Mouse (Mus musculus) right cerebral cortex, adult 18-20 months (tissue): ENCODE measurements around the gene Galnt10.
A peak's percentile ranks its signal among the peaks of the same experiment; 100 is the strongest.

ENCODE experiments used
- DNase-seq: peaks from one replicate; pipeline ENCODE4 v3.0.0; 2022; ENCODE audit warnings: mixed read lengths

Galnt10 gene

DNA sequence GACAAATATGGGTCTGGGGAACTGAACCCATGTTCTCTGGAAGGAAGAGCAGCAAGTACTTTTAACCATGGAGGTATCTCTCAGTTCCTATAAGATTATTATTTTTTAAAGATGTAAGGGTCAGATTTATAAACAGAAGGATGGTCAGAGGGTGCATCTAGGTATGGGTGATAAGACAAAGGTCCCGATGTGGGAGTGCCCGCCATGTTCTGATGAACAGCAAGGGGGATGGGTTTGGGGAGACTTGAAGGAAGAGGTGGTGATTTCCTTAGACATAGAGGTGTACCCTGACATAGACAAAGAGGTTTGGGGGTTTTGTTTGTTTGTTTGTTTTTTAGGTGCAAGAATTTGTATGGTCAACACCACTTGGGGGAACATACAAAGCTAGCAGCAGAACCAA is 1.6 kb upstream of the Galnt10 start:
- no peak for DNase-seq

DNA sequence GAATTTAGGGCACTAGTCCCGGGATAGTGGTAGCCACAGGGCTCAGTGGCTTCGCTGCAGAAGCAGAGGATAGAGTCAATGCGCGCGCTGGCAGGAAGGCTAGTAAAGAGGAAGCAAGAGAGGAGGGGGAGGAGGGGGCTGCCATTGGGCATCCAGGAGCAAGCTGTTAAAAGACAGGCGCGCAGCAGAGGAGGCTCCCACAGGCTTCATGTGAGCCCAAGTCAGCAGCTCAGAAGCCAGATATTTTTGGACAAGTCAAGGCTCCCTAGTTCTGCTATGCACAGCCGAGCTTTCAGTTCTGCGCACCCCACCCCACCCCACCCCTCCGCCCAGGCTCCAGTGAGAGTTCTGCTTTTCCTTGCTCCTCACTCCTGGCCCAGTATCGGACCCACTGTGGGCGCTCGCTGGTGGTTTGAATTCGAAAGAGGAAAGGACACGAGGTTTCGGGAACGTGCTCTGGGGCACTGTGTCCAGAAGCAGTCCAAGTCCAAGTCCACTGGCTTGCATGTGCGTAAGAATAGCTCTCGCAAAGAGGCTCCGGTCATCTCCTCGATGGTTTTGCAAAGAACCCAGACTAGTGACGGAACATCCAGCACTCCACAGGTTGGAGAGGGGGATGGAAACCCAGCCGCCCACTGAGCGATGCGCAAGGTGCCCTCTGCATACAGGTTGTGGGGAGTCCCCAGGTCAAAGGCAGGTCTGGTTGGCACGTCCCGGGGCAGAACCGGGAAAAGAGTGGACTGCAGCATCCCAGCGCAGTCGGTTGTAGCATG is 811 bp upstream of the Galnt10 start:
- DNase-seq: peak; percentile 19

DNA sequence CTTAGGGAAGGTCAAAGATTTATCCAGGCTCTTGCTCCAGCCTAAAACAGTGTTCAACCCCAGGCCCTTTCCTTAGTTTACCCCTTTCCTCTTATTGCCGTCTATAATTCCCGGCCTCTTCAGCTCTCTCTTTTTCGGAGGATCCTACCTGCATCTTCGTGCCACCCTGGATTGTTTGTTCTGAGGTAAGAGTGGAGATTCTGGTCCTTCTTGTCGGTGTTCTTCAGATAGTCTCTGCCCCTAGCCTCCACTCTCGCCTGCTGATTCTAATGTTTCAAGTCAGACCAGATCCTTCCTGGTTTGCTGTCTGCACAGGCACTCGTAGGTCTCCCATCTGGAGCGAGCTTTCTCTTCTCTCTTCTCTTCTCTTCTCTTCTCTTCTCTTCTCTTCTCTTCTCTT is 605 bp downstream of the Galnt10 start:
- no peak for DNase-seq

DNA sequence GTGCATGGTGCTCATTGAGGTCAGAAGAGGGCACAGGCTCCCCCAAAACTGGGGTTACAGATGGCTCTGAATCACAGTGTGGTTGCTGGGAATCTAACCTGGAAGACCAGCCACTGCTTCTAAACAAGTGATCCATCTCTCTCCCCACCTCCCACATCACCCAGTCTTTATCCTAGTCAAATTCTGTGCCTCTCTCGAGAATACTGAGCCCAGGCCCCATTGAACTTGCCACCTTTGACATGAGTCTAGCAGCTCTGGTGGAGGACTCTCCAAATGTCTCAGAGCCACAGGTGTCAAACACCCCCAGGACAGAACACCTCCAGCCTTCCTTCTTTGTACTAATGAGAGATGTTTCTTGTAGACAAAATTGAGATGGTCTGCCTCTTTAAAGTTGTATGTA is 1.2 kb downstream of the Galnt10 start:
- no peak for DNase-seq

DNA sequence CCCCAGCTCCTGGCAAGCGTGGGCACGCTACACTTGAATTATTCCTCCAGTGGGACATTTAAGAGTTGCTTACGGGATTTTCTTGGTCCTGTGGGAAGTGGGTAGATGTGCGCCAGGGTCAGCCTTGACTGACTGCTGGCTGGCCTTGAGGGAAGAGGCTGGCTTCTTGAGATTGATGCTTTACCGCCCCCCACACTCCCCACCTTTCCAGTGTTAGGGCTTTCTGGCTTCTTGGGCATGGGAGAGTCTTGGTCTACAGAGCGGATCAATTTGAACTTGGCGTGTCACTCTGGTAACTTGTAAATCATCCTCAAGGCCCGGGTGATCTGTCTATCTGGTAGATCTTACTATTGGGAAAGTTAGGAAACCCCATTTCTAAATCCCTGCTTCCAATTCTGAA is 1.7 kb downstream of the Galnt10 start:
- no peak for DNase-seq

DNA sequence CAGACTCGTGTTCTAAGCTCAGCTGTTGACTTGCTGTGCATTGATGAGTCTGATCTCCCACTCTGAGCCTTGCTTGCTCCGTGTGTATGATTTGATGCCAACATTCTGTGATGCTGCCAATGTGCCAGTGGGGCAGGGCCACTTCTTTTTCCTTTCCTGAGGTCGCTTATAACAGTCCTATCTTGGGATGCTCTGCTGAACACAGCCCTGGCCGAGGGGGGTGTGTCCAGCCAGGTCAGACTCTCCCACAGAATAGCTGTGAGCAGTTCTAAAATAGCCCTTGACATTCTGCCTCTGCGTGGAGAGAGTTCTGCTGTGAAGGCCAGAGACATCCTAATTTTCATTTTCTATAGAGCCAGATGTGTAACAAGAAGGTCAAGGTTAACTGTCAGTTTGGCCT is 2.2 kb downstream of the Galnt10 start:
- no peak for DNase-seq

DNA sequence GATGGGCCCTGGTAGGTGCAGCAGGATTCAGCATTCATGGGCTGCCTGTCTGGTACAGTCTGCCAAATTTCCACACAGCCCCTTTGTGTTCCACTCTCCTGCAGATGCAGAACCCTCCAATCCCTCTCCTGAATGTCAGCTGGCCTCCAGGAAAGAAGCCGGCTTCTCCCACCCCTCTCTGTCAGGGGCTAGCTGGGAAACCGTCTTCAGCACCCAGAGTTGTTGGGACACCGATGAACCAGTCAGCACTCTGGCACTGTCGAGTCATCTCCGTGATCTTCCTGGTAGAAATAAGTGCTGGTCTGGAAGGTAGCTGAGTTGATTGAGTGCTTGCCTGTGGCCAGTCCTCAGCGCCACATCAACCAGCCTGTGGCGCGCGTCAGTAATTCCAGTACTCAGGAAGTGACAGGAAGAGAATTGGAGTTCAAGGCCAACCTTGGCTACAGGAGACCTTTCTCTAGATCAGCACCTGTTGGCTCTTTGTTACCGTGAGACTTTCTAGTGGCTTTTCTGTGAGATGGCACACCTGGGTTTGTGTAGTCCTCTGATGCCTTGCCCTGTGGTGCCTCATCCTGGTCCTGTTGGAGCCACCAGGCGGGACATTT is 3.1 kb downstream of the Galnt10 start:
- DNase-seq: no peak

DNA sequence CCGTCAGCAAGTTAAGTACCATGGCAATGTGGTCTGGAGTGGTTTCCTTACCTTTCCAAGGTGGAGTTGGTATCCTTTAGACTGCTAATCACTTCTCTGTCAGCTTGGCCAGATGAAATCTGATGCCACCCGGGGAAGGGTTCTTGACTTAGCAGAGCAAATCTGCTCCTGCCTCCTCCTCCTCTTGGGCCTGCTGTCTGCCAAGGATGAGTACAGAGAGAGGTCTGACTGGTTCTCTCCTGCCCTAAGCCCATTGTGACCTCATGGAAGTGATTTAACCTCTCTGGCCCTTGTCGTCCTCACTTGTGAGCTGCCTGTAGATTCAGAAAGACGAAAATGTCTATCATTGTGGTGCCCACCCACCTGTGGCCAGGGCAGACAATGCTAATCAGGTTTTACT is 4.0 kb downstream of the Galnt10 start:
- no peak for DNase-seq

DNA sequence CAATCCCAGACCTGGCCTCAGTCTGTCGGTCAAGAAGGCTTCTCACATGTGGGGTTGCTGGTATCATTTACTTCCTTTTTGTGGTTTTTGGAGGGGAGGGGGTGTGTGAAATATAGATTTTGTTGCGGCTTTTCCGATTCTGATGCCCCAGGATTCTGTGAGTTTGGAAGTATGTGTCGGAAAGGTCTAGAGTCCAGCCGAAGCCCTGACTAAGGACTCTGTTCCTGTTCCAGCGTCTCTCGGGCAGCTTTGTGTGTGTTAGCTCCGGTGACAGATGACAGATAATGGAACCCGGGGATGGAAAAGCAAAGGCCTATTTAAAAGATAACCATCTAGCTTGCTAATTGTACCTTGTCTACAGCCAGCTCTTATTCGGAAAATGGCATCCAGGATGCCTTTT is 4.4 kb downstream of the Galnt10 start:
- no peak for DNase-seq

DNA sequence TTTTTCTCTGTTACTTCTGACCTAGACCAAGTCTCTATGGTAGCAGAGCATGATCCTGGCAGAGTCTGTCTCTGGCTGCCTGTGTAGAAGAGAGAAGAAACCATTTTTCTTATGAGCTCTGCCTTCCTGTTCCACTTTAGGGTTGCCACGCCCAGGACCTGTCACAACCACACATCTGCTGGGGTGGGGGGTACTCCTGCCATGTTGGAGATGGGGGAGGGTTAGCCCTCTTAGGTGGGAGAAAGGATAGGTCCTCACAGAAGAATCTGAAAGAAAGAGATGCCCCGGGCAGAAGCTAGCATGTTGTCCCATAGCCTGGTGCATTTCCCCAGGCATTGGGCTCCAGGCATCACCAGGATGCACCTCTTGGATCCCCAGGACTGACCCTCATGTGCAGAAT is 5.6 kb downstream of the Galnt10 start:
- no peak for DNase-seq

DNA sequence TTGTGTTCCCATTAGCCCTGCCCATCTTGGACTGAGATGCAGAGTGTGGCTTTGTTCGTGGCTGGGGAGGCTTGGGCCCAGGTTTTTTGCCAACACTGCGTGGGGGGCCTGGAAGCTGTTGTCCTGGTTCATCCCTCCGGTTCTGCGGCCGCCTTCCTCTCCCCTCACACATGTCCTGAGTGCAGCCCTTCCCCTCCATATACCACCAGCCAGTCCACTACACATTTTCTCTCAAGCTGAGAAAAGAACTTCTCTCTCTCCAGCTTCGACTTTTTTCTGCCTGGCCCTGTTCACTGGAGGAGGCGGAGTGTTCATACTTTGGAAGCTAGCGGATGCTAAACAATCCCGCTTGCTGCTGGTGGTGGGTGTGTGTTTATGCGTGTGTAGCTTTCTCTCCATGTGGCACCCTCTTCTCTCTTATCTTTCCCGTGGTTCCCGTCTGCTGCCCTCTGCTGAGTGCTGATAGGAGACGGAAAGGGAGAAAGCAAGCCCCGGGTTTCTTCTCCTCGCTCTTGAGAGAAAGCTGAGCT is 6.1 kb downstream of the Galnt10 start:
- peak; percentile 79 for DNase-seq

DNA sequence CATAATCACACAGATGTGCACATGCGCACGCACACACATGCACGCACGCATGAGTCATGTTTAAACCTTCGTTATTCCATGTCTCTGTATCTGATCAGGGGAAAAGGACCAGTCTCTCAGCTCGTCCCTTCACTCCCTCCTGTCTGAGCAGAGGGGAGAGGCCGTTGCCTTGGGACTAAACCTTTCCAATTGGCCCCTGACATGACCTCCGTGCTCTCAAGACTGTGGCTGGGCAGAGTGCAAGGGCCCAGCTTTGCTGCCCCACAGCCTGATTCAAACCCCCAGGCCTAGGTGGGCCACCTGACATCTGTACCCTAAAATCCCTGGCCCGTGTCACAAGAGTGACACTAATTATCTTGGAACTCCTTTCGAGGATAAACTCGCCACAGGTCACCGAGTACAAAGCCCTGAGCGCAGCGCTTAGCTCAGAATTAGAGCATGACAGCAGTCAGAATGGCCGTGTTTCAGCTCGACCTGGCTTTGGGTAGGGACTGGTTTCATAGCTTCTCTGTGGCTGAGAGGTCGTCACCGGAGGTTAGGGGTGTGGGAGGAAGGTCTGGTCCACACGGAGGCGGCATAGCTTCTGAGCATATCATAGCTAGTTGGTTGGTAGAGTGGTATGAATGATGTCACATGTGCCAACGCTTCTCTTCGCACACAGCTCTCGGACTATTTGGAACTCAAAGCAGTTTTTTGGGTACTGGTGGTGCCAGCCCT is 7.1 kb downstream of the Galnt10 start:
- no peak for DNase-seq

DNA sequence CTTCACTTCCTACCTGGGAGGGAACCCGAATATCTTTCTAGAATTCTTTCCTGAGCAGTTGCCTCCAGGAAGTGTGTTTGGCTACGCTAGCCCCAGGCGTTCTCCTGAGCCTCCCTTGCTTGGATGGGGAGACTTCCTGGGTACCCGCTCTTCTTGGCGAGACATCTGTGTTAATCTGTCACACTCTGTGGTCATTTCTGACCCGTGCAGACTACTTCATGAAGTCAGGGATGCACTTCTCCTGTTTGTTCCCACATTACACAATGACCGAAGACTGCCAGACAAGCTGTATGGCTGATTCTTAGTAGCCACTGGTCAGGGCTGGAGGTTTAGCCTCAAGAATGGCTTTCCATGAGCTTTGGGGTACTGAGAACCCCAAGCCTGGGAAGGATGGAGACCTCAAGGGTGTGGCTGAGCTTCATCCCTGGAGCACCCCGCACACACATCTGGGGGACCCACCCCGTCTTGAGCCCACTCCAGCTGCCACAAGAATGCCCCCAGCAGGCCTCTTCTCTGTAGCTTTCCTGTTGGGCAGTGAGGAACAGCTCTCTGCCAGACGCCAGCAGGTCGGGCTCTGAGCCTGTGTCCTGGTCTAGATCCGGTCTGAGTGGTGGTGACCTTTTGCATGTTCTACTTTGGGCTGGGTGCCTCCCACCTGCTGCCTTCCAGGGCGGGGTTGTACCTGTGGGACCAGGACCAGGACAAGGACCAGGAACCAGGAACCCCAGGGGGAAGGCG is 7.8 kb downstream of the Galnt10 start:
- DNase-seq: no peak

DNA sequence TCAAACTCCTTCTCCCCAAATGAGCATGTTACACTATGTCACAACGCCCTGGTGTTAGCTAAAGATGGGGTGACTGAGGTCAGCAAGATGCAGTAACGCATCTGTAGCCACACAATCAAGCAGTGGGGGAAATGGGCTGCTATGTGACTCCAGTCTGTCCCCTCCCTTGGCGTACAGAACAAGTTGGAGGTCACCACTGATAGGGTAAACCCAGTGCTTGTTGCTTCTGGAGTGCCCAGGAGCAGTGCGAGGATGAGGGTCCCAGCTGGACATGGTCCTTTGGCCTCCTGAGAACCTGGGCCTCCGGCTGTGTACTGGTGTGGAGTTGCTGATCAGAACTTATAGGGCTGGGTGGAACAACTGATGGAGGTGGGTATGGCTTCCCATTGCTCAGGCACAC is 8.6 kb downstream of the Galnt10 start:
- DNase-seq: no peak

DNA sequence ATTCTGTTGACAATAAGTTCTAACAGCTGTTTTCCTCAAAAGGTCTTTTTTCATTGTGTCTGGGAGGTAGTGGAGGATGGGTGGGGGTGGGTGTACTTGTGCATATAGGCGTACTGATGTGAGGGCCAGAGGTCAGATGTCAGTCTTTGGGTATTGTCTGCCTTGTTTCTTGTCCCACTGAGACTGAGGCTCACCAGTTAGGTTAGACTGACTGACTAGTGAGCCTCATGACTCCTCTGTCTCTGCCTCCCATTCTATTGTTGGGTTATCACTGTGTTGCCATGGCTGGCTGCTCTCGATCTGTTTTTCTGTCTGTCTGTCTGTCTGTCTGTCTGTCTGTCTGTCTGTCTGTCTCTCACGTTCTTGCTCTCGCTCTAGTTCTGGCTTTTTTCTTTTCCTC is 9.1 kb downstream of the Galnt10 start:
- DNase-seq: no peak

DNA sequence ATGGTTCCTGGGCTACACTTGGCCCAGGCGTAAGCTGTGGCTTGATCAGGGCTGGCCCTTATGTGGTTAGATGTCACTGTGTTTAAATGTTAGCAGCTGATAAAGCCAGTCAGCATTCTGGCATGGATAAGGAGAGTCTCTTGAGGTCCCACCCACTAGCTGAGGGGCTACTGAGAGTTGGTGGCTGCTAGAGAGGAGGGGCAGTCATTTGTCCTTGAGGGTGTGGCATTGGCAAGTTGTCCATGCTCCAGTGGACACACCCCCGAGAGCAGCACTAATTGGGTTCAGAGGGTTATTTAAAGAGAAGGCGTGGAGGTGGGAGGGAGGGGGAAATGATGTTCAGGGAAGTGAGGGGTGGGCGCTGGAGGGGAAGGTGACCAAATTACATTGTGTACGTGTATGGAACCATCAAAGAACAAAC is 9.7 kb downstream of the Galnt10 start:
- no peak for DNase-seq

DNA sequence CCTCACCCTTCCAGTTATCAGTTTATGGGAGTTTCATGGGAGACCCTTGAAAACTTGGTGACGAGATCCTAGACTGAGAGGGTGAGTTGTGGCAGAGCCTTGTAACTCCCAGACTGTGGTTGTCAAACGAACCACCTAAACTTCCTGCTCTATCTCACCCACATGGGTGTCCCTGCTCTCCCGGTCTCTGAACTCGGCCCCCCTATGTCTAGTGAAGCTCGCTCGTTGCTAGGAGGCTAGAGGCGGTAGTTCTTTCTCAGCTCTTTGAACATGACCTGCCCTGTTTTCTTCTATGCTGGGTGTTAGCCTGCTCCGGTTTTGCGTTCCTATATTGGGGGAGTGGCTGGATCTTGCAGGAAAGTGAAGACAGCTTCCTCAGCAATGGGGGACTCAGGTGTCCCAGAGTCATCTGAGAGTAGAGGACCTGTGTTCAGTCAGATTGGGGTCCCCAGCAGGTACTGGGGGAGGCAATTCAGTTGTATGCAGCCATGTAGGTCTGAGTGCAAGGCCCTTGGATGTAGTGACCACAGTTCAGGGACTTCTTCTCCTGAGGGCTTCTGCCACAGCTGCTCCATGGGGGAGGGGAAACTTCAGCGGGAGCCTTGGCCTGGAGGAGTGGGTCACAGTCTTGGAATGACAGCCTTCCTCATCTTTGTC is 10.6 kb downstream of the Galnt10 start:
- DNase-seq: no peak

DNA sequence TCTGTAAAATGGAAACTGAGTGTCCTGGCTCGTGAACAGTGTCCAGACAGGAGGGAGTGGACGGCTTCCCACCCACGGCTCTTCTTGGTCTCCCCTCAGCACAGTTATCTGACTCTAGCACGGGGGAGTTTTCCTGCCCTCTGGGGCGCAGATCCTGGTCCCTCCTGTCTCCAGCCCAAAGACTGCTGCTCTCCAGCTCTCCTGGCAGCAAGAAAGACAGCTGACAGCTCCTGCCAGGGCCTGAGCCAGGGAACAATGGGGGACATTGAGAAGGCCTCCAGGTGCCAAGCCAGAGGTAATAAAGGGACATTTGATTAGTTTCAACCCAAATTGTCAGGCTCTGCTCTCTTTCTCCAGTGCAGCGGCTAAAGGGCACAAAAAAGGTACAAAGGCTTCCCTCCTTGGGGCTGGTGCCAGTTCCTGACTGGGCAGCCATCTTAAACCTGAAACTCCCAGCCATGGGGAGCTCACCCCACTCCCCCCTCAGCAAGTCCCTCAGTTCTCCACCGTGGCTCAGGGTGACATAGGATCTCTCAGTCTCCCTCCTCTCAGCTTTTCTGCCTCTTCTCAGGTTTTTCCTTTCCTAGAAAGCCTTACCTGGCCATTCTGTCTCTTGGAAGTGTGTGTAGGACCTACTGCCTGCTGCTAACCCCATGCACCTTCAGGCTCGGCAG is 11.5 kb downstream of the Galnt10 start:
- DNase-seq: no peak

DNA sequence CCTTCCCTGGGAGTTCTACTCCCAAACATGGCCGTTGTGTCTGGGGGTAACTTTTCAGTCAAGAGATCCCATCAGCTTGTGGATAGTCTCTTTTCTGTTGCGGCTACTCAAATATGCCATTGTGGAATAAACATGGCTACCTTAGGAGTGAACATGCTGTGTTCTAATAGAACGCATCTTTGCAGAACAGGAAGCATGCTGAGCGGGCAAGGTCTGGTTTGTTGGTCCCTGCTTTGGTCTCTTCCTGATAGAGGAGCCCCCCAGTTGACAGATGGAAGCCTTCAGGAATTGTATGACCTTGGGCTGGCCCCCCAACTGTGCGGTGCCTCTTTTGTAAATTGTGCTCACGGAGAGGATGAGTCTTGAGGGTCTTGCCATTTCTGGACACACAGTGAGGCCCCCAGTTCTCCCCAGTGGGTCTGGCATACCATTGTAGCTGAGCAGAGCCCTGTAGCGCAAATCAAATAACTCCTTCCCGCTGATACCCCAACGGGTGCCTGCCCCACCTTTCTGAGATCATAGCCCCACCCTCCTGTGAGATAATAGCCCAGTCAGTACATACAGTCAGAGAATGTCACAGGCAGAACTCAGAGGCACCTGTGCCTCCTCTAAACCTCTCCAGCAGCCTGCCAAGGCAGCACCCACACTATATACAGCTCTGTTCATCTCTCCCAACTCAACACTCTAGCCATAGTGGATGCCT is 12.3 kb downstream of the Galnt10 start:
- DNase-seq: no peak

DNA sequence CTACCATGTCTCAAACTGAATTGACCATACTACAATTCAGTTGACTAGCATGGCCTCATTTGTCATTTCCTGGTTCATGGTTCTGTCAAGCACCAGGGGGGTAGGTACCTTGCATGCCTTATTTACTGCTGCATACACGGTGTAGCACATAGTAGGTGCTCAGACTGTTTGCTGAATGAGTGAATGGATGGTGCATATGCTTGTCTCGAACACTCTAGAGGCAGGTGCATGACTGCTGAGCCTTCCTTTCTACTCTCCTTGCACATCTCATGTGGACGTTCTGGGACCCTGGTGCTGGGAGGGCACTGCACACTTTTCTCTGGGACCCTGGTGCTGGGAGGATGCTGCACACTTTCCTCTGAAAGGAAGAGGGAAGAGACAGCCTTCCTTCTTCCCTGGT is 13.0 kb downstream of the Galnt10 start:
- no peak for DNase-seq

DNA sequence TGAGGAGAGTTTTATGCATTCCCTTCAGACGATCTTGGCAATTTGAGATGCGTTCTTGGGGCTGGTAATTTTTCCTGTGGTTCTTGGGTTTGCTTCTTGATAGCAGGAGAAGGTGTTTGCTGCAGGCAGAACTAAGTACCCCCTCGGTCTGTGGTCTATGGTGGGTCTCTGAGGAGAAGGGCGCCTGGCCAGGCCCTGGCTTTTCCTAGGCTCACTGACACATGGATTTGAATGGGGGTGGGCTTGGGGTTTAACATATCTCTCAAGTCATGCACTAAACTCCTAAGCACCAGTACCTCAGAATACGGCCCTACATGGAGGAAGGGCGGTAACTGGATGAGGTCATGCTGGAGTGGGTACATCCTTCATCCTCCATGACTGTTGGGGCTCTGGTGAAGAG is 13.5 kb downstream of the Galnt10 start:
- no peak for DNase-seq
